Mouse (Mus musculus): ENCODE data around the gene Timp2. TPM values are rescaled to one million over a fixed set of nuclear protein-coding genes. Genes with fewer than 3 reads are reported as not detected.
"Not testable (repeated sequence)": the region's sequence is repeated elsewhere in the genome, so short reads cannot be mapped to it uniquely, and the experiment has no call there.

Gene Timp2
- polyA plus RNA-seq, 1 experiment from 2014 or later, result 81.8 TPM

- Histone ChIP-seq H3K4me1 (ENCODE audit: control insufficient read depth, insufficient read depth, low read length) (no peaks in the 10 kb centered on the region), H3K4me2 (ENCODE audit: low read length) (no peak overlapping the region), H3K9me3 (ENCODE audit: control insufficient read depth, low read length) (no peaks in the 10 kb centered on the region), H3K36me3 (ENCODE audit: control insufficient read depth, insufficient read depth, low read length) (no peaks in the 10 kb centered on the region), H3K27me3 (ENCODE audit: control insufficient read depth, insufficient read depth, low read length) (no peaks in the 10 kb centered on the region), H3K9ac (replicated peaks; ENCODE audit: low read length) (no peak overlapping the region), H3K4me3 (replicated peaks; ENCODE audit: low read depth, low read length) (no peak overlapping the region), H3K27ac (replicated peaks; ENCODE audit: low read depth, low read length) (no peak overlapping the region)
- 95% methylated on average over 26 of the region's 26 CpGs for WGBS
- DNase-seq (no peak), ATAC-seq (ENCODE audit: low FRiP score, low TSS enrichment) (no peak)
Observed at GRCm38 (mm10) chr11:118397806-118398530, 42.4 kb upstream of the Timp2 start.

- H3K27me3 ChIP-seq (ENCODE audit: control insufficient read depth, insufficient read depth, low read length), result no peaks in the 10 kb centered on the region
- no peak overlapping the region for H3K27ac ChIP-seq (replicated peaks; ENCODE audit: low read depth, low read length)
- ATAC-seq (ENCODE audit: low FRiP score, low TSS enrichment), result no peak
- no peaks in the 10 kb centered on the region for H3K36me3 ChIP-seq (ENCODE audit: control insufficient read depth, insufficient read depth, low read length)
- H3K4me2 ChIP-seq (ENCODE audit: low read length), result no peak overlapping the region
- H3K4me3 ChIP-seq (replicated peaks; ENCODE audit: low read depth, low read length), result no peak overlapping the region
- no peak overlapping the region for H3K9ac ChIP-seq (replicated peaks; ENCODE audit: low read length)
- 52% methylated on average over 6 of the region's 6 CpGs for WGBS
- DNase-seq, result no peak
- no peaks in the 10 kb centered on the region for H3K4me1 ChIP-seq (ENCODE audit: control insufficient read depth, insufficient read depth, low read length)
- no peaks in the 10 kb centered on the region for H3K9me3 ChIP-seq (ENCODE audit: control insufficient read depth, low read length)
Observed at GRCm38 (mm10) chr11:118394538-118394937, 39.0 kb upstream of the Timp2 start.

GRCm38 (mm10) chr11:118393991-118394390 is 38.5 kb upstream of the Timp2 start:
- DNase-seq (no peak), ATAC-seq (ENCODE audit: low FRiP score, low TSS enrichment) (no peak)
- H3K9ac ChIP-seq (replicated peaks; ENCODE audit: low read length), result no peak overlapping the region
- 82% methylated on average over 5 of the region's 5 CpGs for WGBS
- H3K4me3 ChIP-seq (replicated peaks; ENCODE audit: low read depth, low read length), result no peak overlapping the region
- H3K36me3 ChIP-seq (ENCODE audit: control insufficient read depth, insufficient read depth, low read length), result no peaks in the 10 kb centered on the region
- H3K9me3 ChIP-seq (ENCODE audit: control insufficient read depth, low read length), result no peaks in the 10 kb centered on the region
- no peak overlapping the region for H3K27ac ChIP-seq (replicated peaks; ENCODE audit: low read depth, low read length)
- H3K4me1 ChIP-seq (ENCODE audit: control insufficient read depth, insufficient read depth, low read length), result no peaks in the 10 kb centered on the region
- no peaks in the 10 kb centered on the region for H3K27me3 ChIP-seq (ENCODE audit: control insufficient read depth, insufficient read depth, low read length)
- no peak overlapping the region for H3K4me2 ChIP-seq (ENCODE audit: low read length)

- not testable (repeated sequence) for H3K4me2 ChIP-seq (ENCODE audit: low read length); DNase-seq; H3K27ac ChIP-seq (replicated peaks; ENCODE audit: low read depth, low read length); H3K27me3 ChIP-seq (ENCODE audit: control insufficient read depth, insufficient read depth, low read length); H3K9ac ChIP-seq (replicated peaks; ENCODE audit: low read length); ATAC-seq (ENCODE audit: low FRiP score, low TSS enrichment); H3K4me1 ChIP-seq (ENCODE audit: control insufficient read depth, insufficient read depth, low read length); H3K36me3 ChIP-seq (ENCODE audit: control insufficient read depth, insufficient read depth, low read length); H3K4me3 ChIP-seq (replicated peaks; ENCODE audit: low read depth, low read length); H3K9me3 ChIP-seq (ENCODE audit: control insufficient read depth, low read length)
- WGBS, result 93% methylated on average over 13 of the region's 13 CpGs
Observed at GRCm38 (mm10) chr11:118387816-118388215, 32.3 kb upstream of the Timp2 start.

- Histone ChIP-seq H3K27ac (replicated peaks; ENCODE audit: low read depth, low read length) (no peak overlapping the region), H3K4me1 (ENCODE audit: control insufficient read depth, insufficient read depth, low read length) (no peaks in the 10 kb centered on the region), H3K36me3 (ENCODE audit: control insufficient read depth, insufficient read depth, low read length) (no peaks in the 10 kb centered on the region), H3K4me2 (ENCODE audit: low read length) (no peak overlapping the region), H3K9ac (replicated peaks; ENCODE audit: low read length) (no peak overlapping the region), H3K9me3 (ENCODE audit: control insufficient read depth, low read length) (no peaks in the 10 kb centered on the region), H3K4me3 (replicated peaks; ENCODE audit: low read depth, low read length) (no peak overlapping the region), H3K27me3 (ENCODE audit: control insufficient read depth, insufficient read depth, low read length) (no peaks in the 10 kb centered on the region)
- 50% methylated on average over 11 of the region's 11 CpGs for WGBS
- ATAC-seq (ENCODE audit: low FRiP score, low TSS enrichment) (no peak), DNase-seq (peak; percentile 85)
Observed at GRCm38 (mm10) chr11:118379251-118380009, 23.9 kb upstream of the Timp2 start.

- Histone ChIP-seq H3K36me3 (ENCODE audit: control insufficient read depth, insufficient read depth, low read length) (no peaks in the 10 kb centered on the region), H3K9me3 (ENCODE audit: control insufficient read depth, low read length) (no peaks in the 10 kb centered on the region), H3K27me3 (ENCODE audit: control insufficient read depth, insufficient read depth, low read length) (no peaks in the 10 kb centered on the region), H3K4me2 (ENCODE audit: low read length) (no peak overlapping the region), H3K4me1 (ENCODE audit: control insufficient read depth, insufficient read depth, low read length) (no peaks in the 10 kb centered on the region), H3K9ac (replicated peaks; ENCODE audit: low read length) (no peak overlapping the region), H3K27ac (replicated peaks; ENCODE audit: low read depth, low read length) (no peak overlapping the region), H3K4me3 (replicated peaks; ENCODE audit: low read depth, low read length) (no peak overlapping the region)
- no peak for DNase-seq
- no peak for ATAC-seq (ENCODE audit: low FRiP score, low TSS enrichment)
- WGBS, result 83% methylated on average over 6 of the region's 6 CpGs
Observed at GRCm38 (mm10) chr11:118378656-118379055, 23.1 kb upstream of the Timp2 start.

GRCm38 (mm10) chr11:118376323-118376722 is 20.8 kb upstream of the Timp2 start:
- not testable (repeated sequence) for H3K27ac ChIP-seq (replicated peaks; ENCODE audit: low read depth, low read length); H3K4me2 ChIP-seq (ENCODE audit: low read length); H3K9me3 ChIP-seq (ENCODE audit: control insufficient read depth, low read length); H3K27me3 ChIP-seq (ENCODE audit: control insufficient read depth, insufficient read depth, low read length); ATAC-seq (ENCODE audit: low FRiP score, low TSS enrichment); H3K4me1 ChIP-seq (ENCODE audit: control insufficient read depth, insufficient read depth, low read length); H3K36me3 ChIP-seq (ENCODE audit: control insufficient read depth, insufficient read depth, low read length); H3K9ac ChIP-seq (replicated peaks; ENCODE audit: low read length); H3K4me3 ChIP-seq (replicated peaks; ENCODE audit: low read depth, low read length); DNase-seq

- no peaks in the 10 kb centered on the region for H3K27me3 ChIP-seq (ENCODE audit: control insufficient read depth, insufficient read depth, low read length)
- no peak overlapping the region for H3K4me2 ChIP-seq (ENCODE audit: low read length)
- no peak overlapping the region for H3K4me3 ChIP-seq (replicated peaks; ENCODE audit: low read depth, low read length)
- H3K27ac ChIP-seq (replicated peaks; ENCODE audit: low read depth, low read length), result no peak overlapping the region
- H3K9me3 ChIP-seq (ENCODE audit: control insufficient read depth, low read length), result no peaks in the 10 kb centered on the region
- no peak overlapping the region for H3K9ac ChIP-seq (replicated peaks; ENCODE audit: low read length)
- no peaks in the 10 kb centered on the region for H3K36me3 ChIP-seq (ENCODE audit: control insufficient read depth, insufficient read depth, low read length)
- WGBS, result 90% methylated on average over 5 of the region's 5 CpGs
- DNase-seq (no peak), ATAC-seq (ENCODE audit: low FRiP score, low TSS enrichment) (no peak)
- H3K4me1 ChIP-seq (ENCODE audit: control insufficient read depth, insufficient read depth, low read length), result no peaks in the 10 kb centered on the region
Observed at GRCm38 (mm10) chr11:118375881-118376280, 20.3 kb upstream of the Timp2 start.

- no peak overlapping the region for H3K27ac ChIP-seq (replicated peaks; ENCODE audit: low read depth, low read length)
- ATAC-seq (ENCODE audit: low FRiP score, low TSS enrichment), result no peak
- no peaks in the 10 kb centered on the region for H3K27me3 ChIP-seq (ENCODE audit: control insufficient read depth, insufficient read depth, low read length)
- DNase-seq, result no peak
- no peak overlapping the region for H3K9ac ChIP-seq (replicated peaks; ENCODE audit: low read length)
- H3K9me3 ChIP-seq (ENCODE audit: control insufficient read depth, low read length), result no peaks in the 10 kb centered on the region
- 93% methylated on average over 8 of the region's 8 CpGs for WGBS
- H3K4me1 ChIP-seq (ENCODE audit: control insufficient read depth, insufficient read depth, low read length), result no peaks in the 10 kb centered on the region
- no peaks in the 10 kb centered on the region for H3K36me3 ChIP-seq (ENCODE audit: control insufficient read depth, insufficient read depth, low read length)
- no peak overlapping the region for H3K4me2 ChIP-seq (ENCODE audit: low read length)
- H3K4me3 ChIP-seq (replicated peaks; ENCODE audit: low read depth, low read length), result no peak overlapping the region
Observed at GRCm38 (mm10) chr11:118375461-118375860, 19.9 kb upstream of the Timp2 start.

All from midbrain, embryonic 14.5 days (tissue).